Mouse (Mus musculus) intestine, postnatal 0 days (tissue): ENCODE results near the gene Mrps36. TPM values are rescaled to one million over a fixed set of nuclear protein-coding genes. Genes with fewer than 3 reads are reported as not detected.

Source experiments
- ATAC-seq: fragments of 200-750 bp; cut with Nextera tagmentation; 2 replicates; pipeline ENCODE4 v1.8.0; 2017; ENCODE audit warnings: mild to moderate bottlenecking, moderate TSS enrichment, moderate library complexity
- H3K27ac ChIP-seq: fragments of 300-500 bp; sonication (generic); 2 replicates; pipeline ENCODE4 v1.5.1; 2014; ENCODE audit warnings: mild to moderate bottlenecking, low read depth, low read length, moderate library complexity
- H3K27me3 ChIP-seq: fragments of 300-500 bp; sonication (generic); replicated peaks from 2 replicates; pipeline ENCODE4 v1.6.1; 2014; ENCODE audit warnings: low read length, mixed read lengths; ENCODE audit not compliant: control insufficient read depth, insufficient read depth
- H3K36me3 ChIP-seq: fragments of 300-500 bp; sonication (generic); 2 replicates; pipeline ENCODE4 v1.6.1; 2014; ENCODE audit warnings: mild to moderate bottlenecking, moderate library complexity; ENCODE audit not compliant: control insufficient read depth, insufficient read depth
- H3K4me1 ChIP-seq: fragments of 300-500 bp; sonication (generic); replicated peaks from 2 replicates; pipeline ENCODE4 v1.6.1; 2014; ENCODE audit warnings: antibody characterized with exemption, low read length, mixed read lengths; ENCODE audit not compliant: control insufficient read depth, insufficient read depth
- H3K4me2 ChIP-seq: fragments of 300-500 bp; sonication (generic); replicated peaks from 2 replicates; pipeline ENCODE4 v1.6.1; 2014; ENCODE audit warnings: low read depth, mild to moderate bottlenecking, moderate library complexity
- H3K4me3 ChIP-seq: fragments of 300-500 bp; sonication (generic); 2 replicates; pipeline ENCODE4 v1.5.1; 2014; ENCODE audit warnings: low read depth, low read length
- H3K9ac ChIP-seq: fragments of 300-500 bp; sonication (generic); 2 replicates; pipeline ENCODE4 v1.6.1; 2014; ENCODE audit warnings: mild to moderate bottlenecking, low read depth, low read length
- H3K9me3 ChIP-seq: fragments of 300-500 bp; sonication (generic); 2 replicates; pipeline ENCODE4 v1.6.1; 2016; ENCODE audit warnings: mixed run types; ENCODE audit not compliant: control insufficient read depth
- CTCF ChIP-seq: sonication (generic); IDR thresholded peaks from 2 replicates; pipeline ENCODE4 v1.5.1; 2016; ENCODE audit warnings: low read depth, mild to moderate bottlenecking, control low read depth, antibody characterized with exemption, moderate library complexity
- WGBS: fragments of 180-500 bp; shearing (Covaris S2); extraction: QIAGEN DNeasy Blood & Tissue Kit; methylation state at CpG from one replicate; pipeline ENCODE4 v1.1.7; 2014; 5-methylcytosine and 5-hydroxymethylcytosine counted together
- polyA plus RNA-seq: library from polyadenylated mRNA; unstranded; fragments of >200 nt; fragmentation: Nextera tagmentation; extraction: Ambion mirVana; gene quantifications from 2 replicates; pipeline ENCODE4 v1.2.1, GENCODE M21; 2015

Gene Mrps36
- polyA plus RNA-seq, 1 experiment from 2014 or later: 410 TPM

DNA sequence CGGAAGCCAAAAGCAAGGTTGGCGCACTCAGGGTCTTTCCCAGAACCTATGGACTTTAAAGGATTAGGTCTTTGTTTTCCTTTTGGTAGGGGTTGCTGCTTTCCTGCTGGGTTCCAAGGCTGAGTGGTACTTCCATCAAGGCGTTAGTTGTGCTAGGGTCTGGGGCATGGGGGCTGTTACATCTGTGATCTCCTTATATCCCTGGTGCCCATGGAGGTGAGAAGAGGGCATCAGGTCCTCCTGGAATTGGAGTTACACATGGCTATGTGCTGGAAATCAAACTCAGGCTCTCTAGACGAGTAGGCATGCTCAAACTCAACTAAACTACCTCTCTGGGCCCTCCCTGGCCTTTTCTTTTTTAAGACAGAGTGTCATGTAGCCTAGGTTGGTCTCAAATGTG, 9.7 kb upstream of the Mrps36 start:
- Histone ChIP-seq H3K27me3 (no peaks in the 10 kb centered on the region), H3K4me3 (no peak overlapping the region), H3K9me3 (no peaks in the 10 kb centered on the region), H3K4me2 (no peak overlapping the region), H3K9ac (no peak overlapping the region), H3K36me3 (no peaks in the 10 kb centered on the region), H3K27ac (no peak overlapping the region), H3K4me1 (no peaks in the 10 kb centered on the region)
- no peak for TF ChIP-seq CTCF
- WGBS: 70% methylated on average over 4 of the region's 4 CpGs
- ATAC-seq: no peak

- no peaks in the 10 kb centered on the region for H3K9me3 ChIP-seq
Measured at GRCm38 (mm10) chr13:100753011-100753410, 8.6 kb upstream of the Mrps36 start.

GRCm38 (mm10) chr13:100752529-100752928, 8.1 kb upstream of the Mrps36 start:
- 70% methylated on average over 8 of the region's 8 CpGs for WGBS
- TF ChIP-seq CTCF: no peak
- Histone ChIP-seq H3K4me1 (no peaks in the 10 kb centered on the region), H3K9ac (no peak overlapping the region), H3K4me3 (no peak overlapping the region), H3K9me3 (no peaks in the 10 kb centered on the region), H3K27ac (no peak overlapping the region), H3K36me3 (no peaks in the 10 kb centered on the region), H3K27me3 (no peaks in the 10 kb centered on the region), H3K4me2 (no peak overlapping the region)
- no peak for ATAC-seq

More at GRCm38 (mm10) chr13:100753011-100753410, 8.6 kb upstream of the Mrps36 start:
- Histone ChIP-seq H3K4me2 (no peak overlapping the region), H3K27me3 (no peaks in the 10 kb centered on the region), H3K4me3 (no peak overlapping the region), H3K27ac (no peak overlapping the region), H3K9ac (no peak overlapping the region), H3K36me3 (no peaks in the 10 kb centered on the region), H3K4me1 (no peaks in the 10 kb centered on the region)
- no peak for TF ChIP-seq CTCF
- no peak for ATAC-seq
- WGBS: 76% methylated on average over 6 of the region's 6 CpGs

DNA sequence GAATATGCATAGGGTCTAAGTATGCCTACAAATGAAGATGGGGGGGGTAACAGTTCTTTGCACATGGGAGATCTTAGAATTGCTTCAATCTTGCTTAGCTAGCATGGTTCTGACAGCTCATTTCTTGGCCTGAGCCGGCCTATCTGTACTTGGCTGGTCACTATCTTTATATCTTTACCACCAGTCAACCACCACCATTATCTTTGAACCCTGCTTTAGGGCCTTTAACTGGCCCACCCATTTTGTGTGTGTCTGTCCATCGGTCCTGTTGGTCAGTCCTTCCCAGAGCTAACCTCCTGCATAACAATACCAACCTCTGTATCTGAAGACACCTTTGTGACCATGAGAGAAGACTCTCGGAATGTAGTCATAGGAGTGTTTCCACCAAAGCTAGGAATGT, 6.9 kb upstream of the Mrps36 start:
- ATAC-seq: no peak
- H3K36me3 ChIP-seq: no peaks in the 10 kb centered on the region
- no peaks in the 10 kb centered on the region for H3K4me1 ChIP-seq
- H3K4me2 ChIP-seq: no peak overlapping the region
- H3K27me3 ChIP-seq: no peaks in the 10 kb centered on the region
- 73% methylated on average over 3 of the region's 3 CpGs for WGBS
- no peak overlapping the region for H3K9ac ChIP-seq
- H3K9me3 ChIP-seq: no peaks in the 10 kb centered on the region
- no peak overlapping the region for H3K27ac ChIP-seq
- TF ChIP-seq CTCF: no peak
- no peak overlapping the region for H3K4me3 ChIP-seq

DNA sequence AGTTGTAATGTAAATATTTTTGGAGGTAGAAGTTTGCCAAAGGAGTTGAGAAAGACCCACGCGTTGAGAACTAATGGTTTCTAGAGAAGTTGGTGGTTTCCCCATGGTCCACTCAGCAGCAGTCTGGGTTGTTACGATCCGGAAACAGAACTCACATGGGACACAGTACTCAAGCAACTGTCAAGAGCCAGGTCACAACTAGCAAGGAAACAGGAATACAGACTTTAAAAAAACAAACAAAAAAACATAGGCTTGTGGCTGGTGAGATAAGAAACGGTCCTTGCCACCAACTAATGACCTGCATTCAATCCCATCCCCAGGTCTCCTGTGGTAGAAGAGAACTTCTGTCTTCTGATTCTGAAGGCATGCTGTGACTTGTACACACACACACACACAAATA, 6.3 kb upstream of the Mrps36 start:
- H3K9ac ChIP-seq: no peak overlapping the region
- no peak overlapping the region for H3K4me2 ChIP-seq
- H3K9me3 ChIP-seq: no peaks in the 10 kb centered on the region
- ATAC-seq: no peak
- no peak overlapping the region for H3K4me3 ChIP-seq
- H3K27me3 ChIP-seq: no peaks in the 10 kb centered on the region
- H3K36me3 ChIP-seq: no peaks in the 10 kb centered on the region
- no peaks in the 10 kb centered on the region for H3K4me1 ChIP-seq
- no peak overlapping the region for H3K27ac ChIP-seq
- WGBS: 76% methylated on average over 5 of the region's 5 CpGs
- no peak for TF ChIP-seq CTCF

GRCm38 (mm10) chr13:100748638-100749037, 4.2 kb upstream of the Mrps36 start:
- 49% methylated on average over 8 of the region's 8 CpGs for WGBS

DNA sequence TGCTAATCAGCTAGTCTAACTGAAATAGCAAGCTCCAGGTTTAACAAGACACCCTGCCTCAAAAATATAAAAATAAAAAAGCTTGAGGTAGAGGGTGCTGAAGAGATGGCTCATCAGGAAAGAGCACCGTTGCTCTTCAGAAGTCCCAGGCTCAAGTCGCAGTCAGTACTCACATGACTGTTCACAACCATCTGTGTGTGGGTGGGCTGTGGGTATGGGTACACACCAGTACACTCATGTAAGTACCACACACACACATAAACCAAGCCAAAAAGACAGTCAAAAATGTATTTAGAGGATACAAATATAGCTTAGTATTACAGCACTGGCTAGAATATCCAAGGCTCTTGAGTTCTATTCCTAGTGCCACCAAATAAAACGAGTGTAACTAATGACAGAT, 1.6 kb upstream of the Mrps36 start:
- WGBS: 86% methylated on average over 3 of the region's 3 CpGs
- Histone ChIP-seq H3K27me3 (no peaks in the 10 kb centered on the region), H3K4me2 (no peak overlapping the region), H3K9me3 (no peaks in the 10 kb centered on the region), H3K4me1 (no peaks in the 10 kb centered on the region), H3K27ac (no peak overlapping the region), H3K36me3 (no peaks in the 10 kb centered on the region), H3K9ac (no peak overlapping the region), H3K4me3 (no peak overlapping the region)
- ATAC-seq: no peak
- TF ChIP-seq CTCF: no peak

More at GRCm38 (mm10) chr13:100748638-100749037, 4.2 kb upstream of the Mrps36 start:
- no peak for TF ChIP-seq CTCF
- H3K27ac ChIP-seq: no peak overlapping the region
- no peaks in the 10 kb centered on the region for H3K9me3 ChIP-seq
- no peaks in the 10 kb centered on the region for H3K27me3 ChIP-seq
- H3K4me2 ChIP-seq: no peak overlapping the region
- ATAC-seq: no peak
- H3K4me3 ChIP-seq: no peak overlapping the region
- no peaks in the 10 kb centered on the region for H3K4me1 ChIP-seq
- no peak overlapping the region for H3K9ac ChIP-seq
- H3K36me3 ChIP-seq: no peaks in the 10 kb centered on the region
